Mouse (Mus musculus): Measurements from ENCODE around the gene Rab11fip3. TPM values are rescaled to one million over a fixed set of nuclear protein-coding genes. Genes with fewer than 3 reads are reported as not detected.

Gene Rab11fip3
- total RNA-seq, 2 experiments from 2014 or later: 76.3 to 92.0 TPM

- H3K4me3 ChIP-seq: no peak overlapping the region
- no peak overlapping the region for H3K27ac ChIP-seq
- TF ChIP-seq CTCF (IDR thresholded peaks at IDR 0.05): no peak
- no peak for DNase-seq
- intact Hi-C loops (cut with DNase I): no loop called here
Measured at GRCm38 (mm10) chr17:25968176-25968575, 101.2 kb downstream of the Rab11fip3 start.

- intact Hi-C loops (cut with DNase I): no loop called here
- Histone ChIP-seq H3K27ac (no peak overlapping the region), H3K4me3 (no peak overlapping the region)
- TF ChIP-seq CTCF (IDR thresholded peaks at IDR 0.05): no peak
- DNase-seq: no peak
Measured at GRCm38 (mm10) chr17:25967652-25968051, 101.7 kb downstream of the Rab11fip3 start.

- H3K27ac ChIP-seq: no peak overlapping the region
- TF ChIP-seq CTCF (IDR thresholded peaks at IDR 0.05): no peak
- no peak overlapping the region for H3K4me3 ChIP-seq
- intact Hi-C loops (cut with DNase I): no loop called here
- DNase-seq: no peak
Measured at GRCm38 (mm10) chr17:25964271-25964670, 105.1 kb downstream of the Rab11fip3 start.

GRCm38 (mm10) chr17:25962413-25962905 lies 106.9 kb downstream of the Rab11fip3 start:
- TF ChIP-seq CTCF (IDR thresholded peaks at IDR 0.05): no peak
- H3K27ac ChIP-seq: no peak overlapping the region
- intact Hi-C loops (cut with DNase I): no loop called here

GRCm38 (mm10) chr17:25961566-25961965 lies 107.8 kb downstream of the Rab11fip3 start:
- Histone ChIP-seq H3K4me3 (no peak overlapping the region), H3K27ac (no peak overlapping the region)
- intact Hi-C loops (cut with DNase I): no loop called here
- DNase-seq: no peak
- TF ChIP-seq CTCF (IDR thresholded peaks at IDR 0.05): no peak

More at GRCm38 (mm10) chr17:25962413-25962905, 106.9 kb downstream of the Rab11fip3 start:
- no peak overlapping the region for H3K4me3 ChIP-seq
- no peak for DNase-seq

GRCm38 (mm10) chr17:25959630-25960467 lies 109.5 kb downstream of the Rab11fip3 start:
- intact Hi-C loops (cut with DNase I): no loop called here
- H3K4me3 ChIP-seq: no peak overlapping the region
- no peak overlapping the region for H3K27ac ChIP-seq
- no peak for TF ChIP-seq CTCF (IDR thresholded peaks at IDR 0.05)
- no peak for DNase-seq

- Histone ChIP-seq H3K4me3 (no peak overlapping the region), H3K27ac (no peak overlapping the region)
- no peak for DNase-seq
- TF ChIP-seq CTCF (IDR thresholded peaks at IDR 0.05): no peak
- intact Hi-C loops (cut with DNase I): no loop called here
Measured at GRCm38 (mm10) chr17:25958771-25959494, 110.4 kb downstream of the Rab11fip3 start.

GRCm38 (mm10) chr17:25957586-25958051 lies 111.7 kb downstream of the Rab11fip3 start:
- DNase-seq: no peak
- TF ChIP-seq CTCF (IDR thresholded peaks at IDR 0.05): no peak
- intact Hi-C loops (cut with DNase I): no loop called here
- Histone ChIP-seq H3K27ac (no peak overlapping the region), H3K4me3 (no peak overlapping the region)

GRCm38 (mm10) chr17:25956631-25957030 lies 112.7 kb downstream of the Rab11fip3 start:
- intact Hi-C loops (cut with DNase I): no loop called here
- Histone ChIP-seq H3K4me3 (no peak overlapping the region), H3K27ac (no peak overlapping the region)
- DNase-seq: no peak
- TF ChIP-seq CTCF (IDR thresholded peaks at IDR 0.05): no peak

- TF ChIP-seq CTCF (IDR thresholded peaks at IDR 0.05): no peak
- intact Hi-C loops (cut with DNase I): no loop called here
- no peak for DNase-seq
- Histone ChIP-seq H3K27ac (no peak overlapping the region), H3K4me3 (no peak overlapping the region)
Measured at GRCm38 (mm10) chr17:25956201-25956600, 113.2 kb downstream of the Rab11fip3 start.

GRCm38 (mm10) chr17:25955736-25956135 lies 113.6 kb downstream of the Rab11fip3 start:
- no peak overlapping the region for H3K27ac ChIP-seq
- TF ChIP-seq CTCF (IDR thresholded peaks at IDR 0.05): no peak
- intact Hi-C loops (cut with DNase I): no loop called here
- no peak overlapping the region for H3K4me3 ChIP-seq
- no peak for DNase-seq

GRCm38 (mm10) chr17:25954671-25955070 lies 114.7 kb downstream of the Rab11fip3 start:
- intact Hi-C loops (cut with DNase I): no loop called here

GRCm38 (mm10) chr17:25953161-25953560 lies 116.2 kb downstream of the Rab11fip3 start:
- H3K27ac ChIP-seq: no peak overlapping the region
- no peak for TF ChIP-seq CTCF (IDR thresholded peaks at IDR 0.05)
- H3K4me3 ChIP-seq: no peak overlapping the region
- DNase-seq: no peak
- intact Hi-C loops (cut with DNase I): no loop called here

More at GRCm38 (mm10) chr17:25954671-25955070, 114.7 kb downstream of the Rab11fip3 start:
- H3K4me3 ChIP-seq: no peak overlapping the region
- DNase-seq: no peak
- no peak for TF ChIP-seq CTCF (IDR thresholded peaks at IDR 0.05)
- no peak overlapping the region for H3K27ac ChIP-seq
